Mouse (Mus musculus) frontal cortex, adult (tissue): ENCODE results near the gene Lurap1.
A peak's percentile ranks its signal among the peaks of the same experiment; 100 is the strongest.

Experiments used
- ATAC-seq: cut with Nextera tagmentation; 2 replicates; pipeline ENCODE4 v1.9.2; 2017; ENCODE audit warnings: mild to moderate bottlenecking, moderate library complexity, mixed read lengths; ENCODE audit not compliant: low TSS enrichment

Lurap1 gene

GRCm38 (mm10) chr4:116110695-116111094 is 40.4 kb downstream of the Lurap1 start:
- ATAC-seq: no peak

- peak; percentile 82 for ATAC-seq
Measured at GRCm38 (mm10) chr4:116105278-116105677, 45.9 kb downstream of the Lurap1 start.

GRCm38 (mm10) chr4:116100959-116101358 is 50.2 kb downstream of the Lurap1 start:
- ATAC-seq: no peak

GRCm38 (mm10) chr4:116097211-116097610 is 53.9 kb downstream of the Lurap1 start:
- no peak for ATAC-seq

- ATAC-seq: no peak
Measured at GRCm38 (mm10) chr4:116096291-116096690, 54.8 kb downstream of the Lurap1 start.

- ATAC-seq: peak; percentile 85
Measured at GRCm38 (mm10) chr4:116088510-116089249, 62.5 kb downstream of the Lurap1 start.
